ENCODE assay signal across 19 mouse cellular contexts in the genomic region with DNA sequence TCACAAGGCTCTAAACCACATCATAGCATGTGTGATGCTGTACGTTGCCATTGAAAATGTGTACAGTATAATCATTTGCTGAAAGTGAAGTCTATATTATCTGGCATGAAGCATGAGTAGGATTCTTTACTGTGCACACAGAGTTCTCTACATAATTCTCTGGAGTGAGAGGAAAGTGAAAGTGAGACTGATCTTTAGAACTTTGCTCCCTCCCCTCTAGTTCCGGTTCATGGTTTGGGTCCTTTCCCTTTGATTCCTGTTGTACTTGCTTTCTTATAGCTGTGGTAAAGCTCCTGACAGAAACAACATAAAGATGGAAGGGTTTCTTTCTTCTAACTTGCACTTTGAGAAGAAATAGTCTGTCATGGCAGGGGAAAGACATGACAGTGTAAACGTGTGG. TPM values are rescaled to one million over a fixed set of nuclear protein-coding genes. Genes with fewer than 3 reads are reported as not detected.
DNase-seq lines count a peak whose midpoint lies in the region; ATAC-seq and TF ChIP-seq lines count a peak whose summit lies in the region.
"Had no signal": no experiment of that assay in that cellular context is flagged by ENCODE, and none has a peak within 500 bp of the region (broad histone marks: within the 10 kb centered on the region; RNA-seq: fewer than 3 reads in every experiment).

No protein-coding gene starts in this region.

- TF ChIP-seq CTCF in liver, adult 2 months (IDR thresholded peaks at IDR 0.05; ENCODE audit: low read depth, low read length), result no peak
- no peak for TF ChIP-seq CTCF in liver, postnatal 0 days (IDR thresholded peaks at IDR 0.05; ENCODE audit: low read depth)
- no peak for TF ChIP-seq CTCF in CH12.LX (conservative IDR thresholded peaks at IDR 0.05 in 1 of 2, IDR thresholded peaks at IDR 0.05 in 1 of 2; ENCODE audit: low read depth in 2 of 2, low read length in 2 of 2)

- no peak overlapping the region for H3K9ac ChIP-seq in liver, adult 2 months (ENCODE audit: low read depth, low read length)
- H3K9ac ChIP-seq in liver, postnatal 0 days (replicated peaks), result no peak overlapping the region
- no peak overlapping the region; the same call in 1 of the 2 replicates for H3K9ac ChIP-seq in CH12.LX (ENCODE audit: insufficient read depth, low read depth)
- H3K9ac ChIP-seq: forebrain, embryonic 13.5 days; forebrain, postnatal 0 days; heart, embryonic 13.5 days; hindbrain, embryonic 14.5 days had no signal

- TF ChIP-seq POLR2A in liver, adult 2 months (IDR thresholded peaks at IDR 0.05; ENCODE audit: extremely low read depth, insufficient read depth, low read length), result no peak
- no peak for TF ChIP-seq POLR2A in CH12.LX (IDR thresholded peaks at IDR 0.05; ENCODE audit: low read depth, low read length)

- TF ChIP-seq EP300 in liver, postnatal 0 days (IDR thresholded peaks at IDR 0.05; ENCODE audit: low read depth), result no peak
- TF ChIP-seq EP300 in CH12.LX (IDR thresholded peaks at IDR 0.05; ENCODE audit: low read length), result no peak

- TF ChIP-seq RAD21 in CH12.LX (IDR thresholded peaks at IDR 0.05; ENCODE audit: low read depth, low read length), result no peak

- no peak overlapping the region for H3K27ac ChIP-seq in liver, adult 2 months (replicated peaks; ENCODE audit: insufficient read depth, low read depth, low read length)
- no peak overlapping the region for H3K27ac ChIP-seq in liver, postnatal 0 days (ENCODE audit: low read depth)
- no peak overlapping the region for H3K27ac ChIP-seq in CH12.LX (ENCODE audit: insufficient read depth, low read depth)
- H3K27ac ChIP-seq: embryonic facial prominence, embryonic 10.5 days; forebrain, embryonic 13.5 days; gastrocnemius, adult 2 months; heart, embryonic 13.5 days; hindbrain, embryonic 10.5 days; hindbrain, embryonic 14.5 days had no signal

- H3K4me1 ChIP-seq in liver, adult 2 months (ENCODE audit: control insufficient read depth, insufficient read depth, low read length), result peaks cover 6% of the 10 kb centered on the region
- no peaks in the 10 kb centered on the region for H3K4me1 ChIP-seq in liver, postnatal 0 days (ENCODE audit: insufficient read depth)
- H3K4me1 ChIP-seq in CH12.LX (ENCODE audit: control insufficient read depth in 1 of 2, insufficient read depth in 2 of 2), result peaks cover 0 to 13% of the 10 kb centered on the region in 2 experiments; a peak in 2 of 4 replicates
- H3K4me1 ChIP-seq: embryonic facial prominence, embryonic 10.5 days; forebrain, embryonic 13.5 days; heart, embryonic 13.5 days; hindbrain, embryonic 10.5 days had no signal

- no peaks in the 10 kb centered on the region for H3K79me2 ChIP-seq in liver, adult 2 months (ENCODE audit: control insufficient read depth, insufficient read depth, low read length)
- no peaks in the 10 kb centered on the region for H3K79me2 ChIP-seq in CH12.LX (replicated peaks; ENCODE audit: control insufficient read depth, extremely low read depth, insufficient read depth, poor library complexity, severe bottlenecking)

- H3K9me3 ChIP-seq in liver, postnatal 0 days (ENCODE audit: low read length), result no peaks in the 10 kb centered on the region
- H3K9me3 ChIP-seq in CH12.LX (replicated peaks; ENCODE audit: low read length), result no peaks in the 10 kb centered on the region
- H3K9me3 ChIP-seq: embryonic facial prominence, embryonic 10.5 days; forebrain, embryonic 13.5 days; heart, embryonic 13.5 days had no signal

- H3K36me3 ChIP-seq in liver, adult 2 months (ENCODE audit: control insufficient read depth, insufficient read depth, low read length), result no peaks in the 10 kb centered on the region
- H3K36me3 ChIP-seq in liver, postnatal 0 days (replicated peaks; ENCODE audit: insufficient read depth, low read length), result no peaks in the 10 kb centered on the region
- H3K36me3 ChIP-seq in CH12.LX (replicated peaks in 1 of 2; ENCODE audit: control insufficient read depth in 1 of 2, insufficient read depth in 1 of 2, low read length in 1 of 2), result no peaks in the 10 kb centered on the region
- H3K36me3 ChIP-seq: embryonic facial prominence, embryonic 10.5 days; heart, embryonic 13.5 days; hindbrain, embryonic 10.5 days had no signal

- dilution Hi-C loops in CH12.LX (cut with MboI; ENCODE audit: extremely low pct_ligation_motif_present, extremely low pct_unique_long_range_greater_than_20kb, low sequenced_read_pairs), result no loop called here

- no peak overlapping the region for H3K4me3 ChIP-seq in liver, adult 2 months (ENCODE audit: insufficient read depth, low read depth, low read length)
- H3K4me3 ChIP-seq in liver, postnatal 0 days (ENCODE audit: low read depth, low read length), result no peak overlapping the region
- no peak overlapping the region for H3K4me3 ChIP-seq in CH12.LX (replicated peaks in 1 of 3; ENCODE audit: low read depth in 2 of 3, low read length in 2 of 3, poor library complexity in 1 of 3)
- H3K4me3 ChIP-seq: embryonic facial prominence, embryonic 10.5 days; forebrain, embryonic 13.5 days; gastrocnemius, adult 2 months; heart, embryonic 13.5 days; hindbrain, embryonic 10.5 days had no signal

- no peak for ATAC-seq in liver, postnatal 0 days
- ATAC-seq in inflammation-experienced regulatory T-cells, adult 6 months, result peak; percentile 90
- ATAC-seq: forebrain, embryonic 13.5 days; forebrain, postnatal 0 days had no signal

- in situ Hi-C loops in CH12.LX (cut with MboI; ENCODE audit: low pct_ligation_motif_present, low pct_unique_long_range_greater_than_20kb, low sequenced_read_pairs), result no loop called here

- peak; percentile 51 for DNase-seq in liver, adult 2 months (ENCODE audit: extremely low read depth, low read depth, low spot score)
- DNase-seq in liver, postnatal 0 days, result no peak
- DNase-seq in CH12.LX (ENCODE audit: extremely low read depth), result no peak
- no peak for DNase-seq in natural killer cell, adult 2 months (ENCODE audit: low spot score in 2 of 2)
- no peak for DNase-seq in adrenal gland, adult 8-10 months
- DNase-seq in neural tube, embryonic 10.5 days (ENCODE audit: extremely low spot score, low spot score), result no peak
- DNase-seq: adrenal gland, postnatal 14 days; cerebellum, adult 18-20 months; cerebellum, adult 9-11 months; cerebellum, postnatal 36 days; forebrain, postnatal 0 days; gastrocnemius, adult 2 months; gastrocnemius, postnatal 25 days had no signal

- WGBS in liver, adult 2 months, result 59% methylated on average over 3 of the region's 3 CpGs
- WGBS in liver, postnatal 0 days (ENCODE audit: insufficient replicate concordance), result 68% methylated on average over 3 of the region's 3 CpGs

- no peak overlapping the region for H3K4me2 ChIP-seq in liver, postnatal 0 days (ENCODE audit: low read depth, low read length)
- peak overlapping the region; percentile 50 for H3K4me2 ChIP-seq in CH12.LX (ENCODE audit: insufficient read depth, low read depth, poor library complexity, severe bottlenecking)
- H3K4me2 ChIP-seq: forebrain, embryonic 13.5 days; heart, embryonic 13.5 days; hindbrain, embryonic 14.5 days had no signal

- H3K27me3 ChIP-seq in liver, adult 2 months (ENCODE audit: control insufficient read depth, insufficient read depth, low read length), result no peaks in the 10 kb centered on the region
- H3K27me3 ChIP-seq in liver, postnatal 0 days (ENCODE audit: insufficient read depth, low read length), result no peaks in the 10 kb centered on the region
- H3K27me3 ChIP-seq in CH12.LX (replicated peaks), result no peaks in the 10 kb centered on the region
- H3K27me3 ChIP-seq: forebrain, embryonic 13.5 days; heart, embryonic 13.5 days had no signal

TF ChIP-seq in CH12.LX, 34 proteins besides CTCF, POLR2A, EP300 and RAD21:
- TF ChIP-seq MXI1 (IDR thresholded peaks at IDR 0.05; ENCODE audit: low read depth, low read length), result no peak
TF ChIP-seq in CH12.LX: peak in this region for 0.

RNA-seq across cellular contexts. Expression of gene 0610040J01Rik, which starts 56.2 kb away (rescaled TPM):
- total RNA-seq in liver, adult 2 months (2014; rRNA removed), result 20.9 and 23.3 TPM in 2 replicates
- 32.2 and 33.5 TPM in 2 replicates for polyA plus RNA-seq in liver, adult 2 months (2012; rRNA removed)
- polyA plus RNA-seq in liver, postnatal 0 days (2015; fragmentation: Nextera tagmentation; extraction: Ambion mirVana), result 26.8 and 31.7 TPM in 2 replicates
- not detected in 2 replicates for total RNA-seq in CH12.LX (2012; rRNA removed)
- total RNA-seq in CH12.LX (2014; rRNA removed), result not detected in 2 replicates
- polyA plus RNA-seq in CH12.LX (2012; ENCODE audit: insufficient read length, low read depth), result not detected in 2 replicates
- polyA plus RNA-seq in inflammation-experienced regulatory T-cells, adult 6 months (2017; shearing (Covaris generic)), result not detected
- total RNA-seq in adrenal gland, adult 8-10 months (2022), result under 1 TPM; 0.45 to 0.81 (median 0.66) TPM

Comparison
In these comparisons a context has a peak if more than half of its experiments do, and no peak if none do; other contexts are left out.
1. RNA of gene 0610040J01Rik, which starts 56.2 kb away (polyA plus RNA-seq): 32.2 to 33.5 TPM in liver, adult 2 months and 26.8 to 31.7 TPM in liver, postnatal 0 days; not detected in CH12.LX and not detected in inflammation-experienced regulatory T-cells, adult 6 months; every median in the first group is over 10 times any median in the second.